Mouse (Mus musculus): Measurements from ENCODE around the gene Numbl. TPM values are rescaled to one million over a fixed set of nuclear protein-coding genes. Genes with fewer than 3 reads are reported as not detected.

Gene Numbl
- polyA plus RNA-seq, 1 experiment = 28.8 TPM

- H3K36me3 ChIP-seq (ENCODE audit: control insufficient read depth, insufficient read depth) = no peaks in the 10 kb centered on the region
- no peak overlapping the region for H3ac ChIP-seq (ENCODE audit: control insufficient read depth, insufficient read length)
- no peaks in the 10 kb centered on the region for H3K27me3 ChIP-seq (ENCODE audit: control insufficient read depth, insufficient read depth, insufficient read length)
- no peak overlapping the region for H3K4me2 ChIP-seq (ENCODE audit: low read depth)
- TF ChIP-seq POLR2A (IDR thresholded peaks at IDR 0.05; ENCODE audit: insufficient read length, low read depth) (no peak), MYOG (IDR thresholded peaks at IDR 0.05; ENCODE audit: control insufficient read depth in 1 of 3, insufficient read depth in 1 of 3, insufficient read length in 2 of 3, low read depth in 2 of 3) (peak in 1 of 3 experiments; percentile 13)
- no peak overlapping the region for H3K4me3 ChIP-seq
- H3K79me2 ChIP-seq (ENCODE audit: control insufficient read depth, insufficient read depth) = no peaks in the 10 kb centered on the region
These were observed 70.4 kb downstream of the Numbl start for GRCm38 (mm10) chr7:27328648-27329047.

DNA sequence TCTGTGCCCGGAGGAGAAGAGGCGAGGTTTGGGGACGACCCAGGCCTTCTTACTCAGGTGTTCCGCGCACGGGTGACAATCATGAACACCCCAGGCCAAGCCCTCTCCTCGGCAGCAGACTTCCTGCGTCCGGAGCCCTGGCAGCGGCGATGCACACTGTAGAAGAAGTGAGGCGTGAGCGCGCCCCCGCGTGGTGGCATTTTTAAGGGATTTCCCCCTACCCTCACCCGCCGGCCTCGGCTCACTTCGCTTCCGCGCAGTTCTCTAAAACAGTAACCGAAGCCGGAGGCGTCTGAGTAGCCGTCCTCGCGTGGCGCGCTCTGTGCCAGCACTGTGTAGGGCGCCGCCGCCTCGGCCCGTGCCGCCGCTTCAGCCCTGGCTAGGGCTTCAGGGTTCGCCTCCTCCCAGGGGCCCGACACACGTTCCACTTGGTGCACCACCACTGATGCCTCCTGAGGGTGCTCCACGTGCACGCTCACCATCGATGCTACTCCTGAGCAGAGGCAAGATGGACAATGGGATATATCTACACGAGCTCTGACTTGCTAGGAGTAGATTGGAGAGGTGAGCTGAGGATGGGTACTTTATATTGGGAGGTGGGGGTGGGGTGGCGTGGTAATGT lies 71.2 kb downstream of the Numbl start:
- peak overlapping the region; percentile 35 for H3K4me3 ChIP-seq
- peak overlapping the region; percentile 80 for H3K4me2 ChIP-seq (ENCODE audit: low read depth)
- H3K79me2 ChIP-seq (ENCODE audit: control insufficient read depth, insufficient read depth) = no peaks in the 10 kb centered on the region
- no peaks in the 10 kb centered on the region for H3K27me3 ChIP-seq (ENCODE audit: control insufficient read depth, insufficient read depth, insufficient read length)
- H3K36me3 ChIP-seq (ENCODE audit: control insufficient read depth, insufficient read depth) = no peaks in the 10 kb centered on the region
- no peak overlapping the region for H3ac ChIP-seq (ENCODE audit: control insufficient read depth, insufficient read length)
- TF ChIP-seq TCF12 (IDR thresholded peaks at IDR 0.05; ENCODE audit: insufficient read depth, poor library complexity, severe bottlenecking) = no peak
- no peak for TF ChIP-seq REST (IDR thresholded peaks at IDR 0.05; ENCODE audit: insufficient read depth, insufficient read length)
- TF ChIP-seq POLR2A (IDR thresholded peaks at IDR 0.05; ENCODE audit: insufficient read length, low read depth) = no peak
- no peak for TF ChIP-seq E2F4 (IDR thresholded peaks at IDR 0.05; ENCODE audit: insufficient read depth)
- TF ChIP-seq POLR2AphosphoS2 (IDR thresholded peaks at IDR 0.05; ENCODE audit: insufficient read length, low read depth) = no peak
- TF ChIP-seq MAX (IDR thresholded peaks at IDR 0.05; ENCODE audit: low read depth) = no peak

GRCm38 (mm10) chr7:27329981-27330380 lies 71.7 kb downstream of the Numbl start:
- Histone ChIP-seq H3K4me2 (ENCODE audit: low read depth) (peak overlapping the region; percentile 80), H3K27me3 (ENCODE audit: control insufficient read depth, insufficient read depth, insufficient read length) (no peaks in the 10 kb centered on the region), H3K4me3 (peak overlapping the region; percentile 35), H3K79me2 (ENCODE audit: control insufficient read depth, insufficient read depth) (no peaks in the 10 kb centered on the region), H3K36me3 (ENCODE audit: control insufficient read depth, insufficient read depth) (no peaks in the 10 kb centered on the region), H3ac (ENCODE audit: control insufficient read depth, insufficient read length) (no peak overlapping the region)
- TF ChIP-seq USF1 (IDR thresholded peaks at IDR 0.05; ENCODE audit: low read depth) (no peak), MAX (IDR thresholded peaks at IDR 0.05; ENCODE audit: low read depth) (no peak), TCF12 (IDR thresholded peaks at IDR 0.05; ENCODE audit: insufficient read depth, poor library complexity, severe bottlenecking) (no peak), CEBPB (IDR thresholded peaks at IDR 0.05; ENCODE audit: insufficient read depth, poor library complexity, severe bottlenecking) (no peak), MYOD1 (IDR thresholded peaks at IDR 0.05; ENCODE audit: control insufficient read depth in 1 of 3, insufficient read length in 2 of 3, low read depth in 2 of 3) (no peak), POLR2AphosphoS2 (IDR thresholded peaks at IDR 0.05; ENCODE audit: insufficient read length, low read depth) (no peak), SRF (IDR thresholded peaks at IDR 0.05; ENCODE audit: control insufficient read depth, insufficient read length, low read depth) (no peak), E2F4 (IDR thresholded peaks at IDR 0.05; ENCODE audit: insufficient read depth) (no peak), REST (IDR thresholded peaks at IDR 0.05; ENCODE audit: insufficient read depth, insufficient read length) (no peak), POLR2A (IDR thresholded peaks at IDR 0.05; ENCODE audit: insufficient read length, low read depth) (no peak), MYOG (IDR thresholded peaks at IDR 0.05; ENCODE audit: control insufficient read depth in 1 of 3, insufficient read depth in 1 of 3, insufficient read length in 2 of 3, low read depth in 2 of 3) (no peak), TCF3 (IDR thresholded peaks at IDR 0.05; ENCODE audit: insufficient read length, low read depth) (no peak)

DNA sequence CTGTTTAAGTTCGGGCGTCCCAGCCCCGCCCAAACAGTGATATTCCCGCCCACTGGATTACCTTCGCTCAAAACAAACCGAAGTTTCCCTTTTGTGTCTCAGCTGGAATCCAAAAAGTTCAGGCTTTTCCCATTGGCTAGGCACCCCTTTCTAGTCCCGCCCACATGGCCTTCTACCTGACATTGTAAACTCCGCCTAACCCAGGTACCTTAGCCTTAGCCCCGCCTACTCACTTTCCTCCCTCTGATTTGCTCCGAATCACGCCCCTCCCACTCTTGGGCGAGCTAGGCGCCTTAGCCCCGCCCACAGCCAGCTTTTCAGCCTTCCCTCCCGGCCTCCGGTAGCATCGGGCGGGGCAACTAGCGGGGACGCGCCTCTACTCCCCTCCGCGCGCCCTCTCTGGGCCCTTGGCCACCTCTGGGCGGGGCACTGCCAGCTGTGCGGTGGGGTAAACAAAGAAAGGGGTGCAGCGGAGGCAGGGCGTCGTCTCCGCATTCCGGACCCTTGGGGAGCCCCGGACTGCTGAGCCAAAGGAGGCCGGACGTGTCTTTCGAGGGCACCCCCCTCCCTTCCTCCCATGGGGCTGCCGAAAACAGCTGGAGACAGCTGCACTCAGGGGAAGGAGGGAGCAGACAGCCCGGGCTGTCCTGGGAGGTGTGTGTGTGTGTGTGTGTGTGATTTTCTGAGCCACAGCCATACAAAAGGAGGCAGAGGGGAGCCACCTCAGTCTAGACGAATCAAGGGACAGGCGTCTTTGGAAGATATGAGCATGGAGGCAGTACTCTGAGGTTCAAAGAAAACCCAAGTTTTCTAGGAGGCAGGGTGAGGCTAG lies 72.7 kb downstream of the Numbl start:
- peak overlapping the region; percentile 80 for H3K4me2 ChIP-seq (ENCODE audit: low read depth)
- peak overlapping the region; percentile 35 for H3K4me3 ChIP-seq
- no peak overlapping the region for H3ac ChIP-seq (ENCODE audit: control insufficient read depth, insufficient read length)
- no peak for TF ChIP-seq REST (IDR thresholded peaks at IDR 0.05; ENCODE audit: insufficient read depth, insufficient read length)
- TF ChIP-seq MAX (IDR thresholded peaks at IDR 0.05; ENCODE audit: low read depth) = no peak
- peak; percentile 35 for TF ChIP-seq TCF3 (IDR thresholded peaks at IDR 0.05; ENCODE audit: insufficient read length, low read depth)
- TF ChIP-seq CEBPB (IDR thresholded peaks at IDR 0.05; ENCODE audit: insufficient read depth, poor library complexity, severe bottlenecking) = no peak
- TF ChIP-seq E2F4 (IDR thresholded peaks at IDR 0.05; ENCODE audit: insufficient read depth) = no peak
- TF ChIP-seq POLR2A (IDR thresholded peaks at IDR 0.05; ENCODE audit: insufficient read length, low read depth) = peak; percentile 66
- no peak for TF ChIP-seq SRF (IDR thresholded peaks at IDR 0.05; ENCODE audit: control insufficient read depth, insufficient read length, low read depth)
- no peak for TF ChIP-seq USF1 (IDR thresholded peaks at IDR 0.05; ENCODE audit: low read depth)
- TF ChIP-seq POLR2AphosphoS2 (IDR thresholded peaks at IDR 0.05; ENCODE audit: insufficient read length, low read depth) = no peak
- TF ChIP-seq MYOD1 (IDR thresholded peaks at IDR 0.05; ENCODE audit: control insufficient read depth in 1 of 3, insufficient read length in 2 of 3, low read depth in 2 of 3) = peak; percentile 42 to 95 (median 89)
- TF ChIP-seq MYOG (IDR thresholded peaks at IDR 0.05; ENCODE audit: control insufficient read depth in 1 of 3, insufficient read depth in 1 of 3, insufficient read length in 2 of 3, low read depth in 2 of 3) = peak in 2 of 3 experiments; percentile 79 to 81
- peak; percentile 42 for TF ChIP-seq TCF12 (IDR thresholded peaks at IDR 0.05; ENCODE audit: insufficient read depth, poor library complexity, severe bottlenecking)
- H3K27me3 ChIP-seq (ENCODE audit: control insufficient read depth, insufficient read depth, insufficient read length) = no peaks in the 10 kb centered on the region
- no peaks in the 10 kb centered on the region for H3K36me3 ChIP-seq (ENCODE audit: control insufficient read depth, insufficient read depth)
- no peaks in the 10 kb centered on the region for H3K79me2 ChIP-seq (ENCODE audit: control insufficient read depth, insufficient read depth)

DNA sequence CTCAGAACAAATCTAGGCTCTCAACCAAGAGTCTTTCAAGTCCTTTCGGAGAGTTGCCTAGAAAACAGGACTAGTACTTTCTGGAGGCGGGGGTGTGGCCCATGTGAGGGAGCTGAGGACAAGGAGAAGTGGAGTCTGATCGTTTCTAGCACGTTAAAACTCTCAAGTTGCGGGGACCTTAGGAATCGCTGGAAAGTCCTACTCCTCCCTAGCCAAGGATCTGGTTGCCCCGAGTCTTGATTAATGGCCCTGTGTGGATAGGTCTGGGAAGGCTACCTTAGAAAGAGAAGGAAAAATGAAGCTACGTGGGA lies 73.3 kb downstream of the Numbl start:
- Histone ChIP-seq H3K27me3 (ENCODE audit: control insufficient read depth, insufficient read depth, insufficient read length) (no peaks in the 10 kb centered on the region), H3ac (ENCODE audit: control insufficient read depth, insufficient read length) (no peak overlapping the region), H3K79me2 (ENCODE audit: control insufficient read depth, insufficient read depth) (no peaks in the 10 kb centered on the region), H3K4me3 (peak overlapping the region; percentile 35), H3K36me3 (ENCODE audit: control insufficient read depth, insufficient read depth) (no peaks in the 10 kb centered on the region), H3K4me2 (ENCODE audit: low read depth) (peak overlapping the region; percentile 80)
- TF ChIP-seq REST (IDR thresholded peaks at IDR 0.05; ENCODE audit: insufficient read depth, insufficient read length) (no peak), E2F4 (IDR thresholded peaks at IDR 0.05; ENCODE audit: insufficient read depth) (no peak), MAX (IDR thresholded peaks at IDR 0.05; ENCODE audit: low read depth) (no peak), USF1 (IDR thresholded peaks at IDR 0.05; ENCODE audit: low read depth) (no peak), POLR2AphosphoS2 (IDR thresholded peaks at IDR 0.05; ENCODE audit: insufficient read length, low read depth) (no peak), SRF (IDR thresholded peaks at IDR 0.05; ENCODE audit: control insufficient read depth, insufficient read length, low read depth) (no peak), MYOG (IDR thresholded peaks at IDR 0.05; ENCODE audit: control insufficient read depth in 1 of 3, insufficient read depth in 1 of 3, insufficient read length in 2 of 3, low read depth in 2 of 3) (no peak), TCF3 (IDR thresholded peaks at IDR 0.05; ENCODE audit: insufficient read length, low read depth) (no peak), MYOD1 (IDR thresholded peaks at IDR 0.05; ENCODE audit: control insufficient read depth in 1 of 3, insufficient read length in 2 of 3, low read depth in 2 of 3) (no peak), CEBPB (IDR thresholded peaks at IDR 0.05; ENCODE audit: insufficient read depth, poor library complexity, severe bottlenecking) (no peak), TCF12 (IDR thresholded peaks at IDR 0.05; ENCODE audit: insufficient read depth, poor library complexity, severe bottlenecking) (no peak), POLR2A (IDR thresholded peaks at IDR 0.05; ENCODE audit: insufficient read length, low read depth) (no peak)
